Mouse (Mus musculus) adrenal gland, postnatal 10 days (tissue): Measurements from ENCODE around the gene Rasgrf2. TPM values are rescaled to one million over a fixed set of nuclear protein-coding genes. Genes with fewer than 3 reads are reported as not detected.
"Not testable (repeated sequence)": the region's sequence is repeated elsewhere in the genome, so short reads cannot be mapped to it uniquely, and the experiment has no call there.

Experiments used
- DNase-seq: peaks from one replicate; pipeline ENCODE4 v3.0.0; 2021; ENCODE audit warnings: mixed read lengths
- long read RNA-seq, 2 experiments: library from polyadenylated mRNA; stranded (forward); transcript quantifications; one replicate each; pipeline ENCODE4 v2.0.0; 2021
- total RNA-seq, 2 experiments: library from RNA; stranded (reverse); gene quantifications; 2 replicates each; pipeline ENCODE4 v1.2.3; 2021

Gene Rasgrf2
- 1 to 10 TPM; 2.2 to 2.6 TPM for total RNA-seq
- long read RNA-seq, experiment 1 = 0 reads
- long read RNA-seq, experiment 2, partial matches to known transcripts = 0 of 1 reads
- long read RNA-seq, experiment 2, other reads (novel, unspliced or antisense) = 1 of 1 reads

DNA sequence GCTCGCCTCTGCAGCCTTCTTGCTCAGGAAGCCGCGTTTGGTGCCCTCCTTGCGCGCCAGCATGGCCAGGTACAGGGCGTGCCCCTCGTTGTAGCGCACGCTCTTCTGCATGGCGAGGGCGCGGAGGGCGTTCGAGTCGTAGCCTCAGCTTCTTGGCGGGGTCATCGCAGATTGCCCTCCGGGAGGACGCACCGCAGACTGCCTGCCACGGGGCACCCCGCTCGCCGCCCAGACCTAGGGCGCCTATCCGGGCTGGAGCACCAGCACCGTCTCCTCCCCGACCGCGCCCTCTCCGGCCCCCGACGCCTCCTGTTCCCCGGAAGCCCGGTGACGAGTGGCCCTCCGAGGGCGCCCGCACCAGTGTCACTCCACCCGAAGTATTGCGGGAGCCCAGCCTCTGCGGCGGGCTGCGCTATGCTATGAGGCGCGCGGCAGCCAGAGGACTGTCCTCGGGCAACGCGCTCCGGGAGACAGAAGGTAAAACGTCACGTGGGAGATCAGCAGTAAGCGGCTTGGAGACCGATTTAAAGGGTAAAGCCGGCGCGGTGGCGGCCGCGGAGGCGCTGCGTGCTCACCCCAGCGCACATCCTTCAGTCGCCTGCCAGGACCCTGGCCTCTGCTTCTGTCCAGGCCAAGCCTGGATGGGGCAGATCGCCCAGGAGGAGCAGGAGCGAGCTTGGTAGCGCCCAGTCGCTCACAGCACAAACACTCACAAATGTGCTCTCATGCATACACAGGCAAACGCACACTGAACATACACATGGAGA is at the start of gene Rasgrf2:
Gene Rasgrf2, minus strand, starts transcription at position 273 of the 767 bp plus-strand sequence.
- peak; percentile 35 for DNase-seq

DNA sequence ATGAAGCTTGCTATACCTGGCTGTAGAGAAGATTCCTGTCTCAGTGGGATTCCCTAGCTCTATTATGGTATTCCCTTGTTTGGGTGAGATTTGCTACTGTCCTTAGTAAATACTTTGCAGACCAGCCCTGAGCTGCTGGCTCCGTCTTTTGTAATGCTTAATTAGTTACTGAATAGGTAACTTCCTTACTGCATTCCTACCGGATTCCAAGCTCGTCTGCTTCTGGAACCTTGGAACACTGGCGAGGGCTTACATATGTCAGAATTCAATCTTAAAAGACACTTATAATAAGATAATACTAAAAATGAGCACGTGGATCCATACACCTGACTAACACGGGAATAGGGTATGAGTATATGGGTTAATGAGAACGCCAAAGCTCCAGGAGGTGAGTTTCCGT is 41.2 kb upstream of the Rasgrf2 start:
- DNase-seq = not testable (repeated sequence)

DNA sequence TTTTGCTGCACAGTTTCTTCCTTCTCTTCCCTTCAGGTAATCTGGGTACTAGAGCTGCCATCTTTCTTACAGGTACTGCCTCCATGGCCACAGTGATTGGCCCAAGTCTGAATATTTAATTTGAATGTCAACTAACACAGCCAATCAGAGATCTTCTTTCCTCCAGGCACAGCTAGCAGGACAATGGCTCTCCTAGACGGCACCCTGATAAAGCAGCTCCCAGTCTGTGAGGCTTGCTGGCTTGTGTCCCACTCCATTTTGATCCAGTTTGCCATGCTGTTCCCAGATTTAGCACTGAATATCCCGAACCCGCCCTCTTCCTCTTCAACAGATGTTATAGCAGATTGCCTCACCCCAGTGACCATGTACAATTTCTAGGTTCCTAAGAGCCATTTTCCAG is 19.1 kb upstream of the Rasgrf2 start:
- no peak for DNase-seq

DNA sequence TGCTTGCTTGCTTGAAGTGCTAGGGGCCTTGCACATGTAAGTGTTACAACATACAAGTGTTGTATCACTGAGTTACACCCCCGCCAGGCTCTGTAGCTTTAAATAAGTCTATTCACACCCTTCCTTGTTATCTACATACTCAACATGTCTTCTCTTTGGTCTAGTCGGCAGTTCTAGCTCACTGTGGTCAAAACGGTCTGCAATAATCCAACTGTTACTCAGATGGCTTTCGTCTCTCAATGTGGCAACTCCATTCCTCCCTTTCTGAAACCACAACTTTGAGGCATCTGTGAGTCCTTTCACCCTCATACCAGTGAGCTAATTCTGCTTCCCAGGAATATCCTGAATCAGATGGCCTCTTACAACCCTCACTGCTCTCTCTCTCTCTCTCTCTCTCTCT is 17.4 kb upstream of the Rasgrf2 start:
- DNase-seq = no peak

DNA sequence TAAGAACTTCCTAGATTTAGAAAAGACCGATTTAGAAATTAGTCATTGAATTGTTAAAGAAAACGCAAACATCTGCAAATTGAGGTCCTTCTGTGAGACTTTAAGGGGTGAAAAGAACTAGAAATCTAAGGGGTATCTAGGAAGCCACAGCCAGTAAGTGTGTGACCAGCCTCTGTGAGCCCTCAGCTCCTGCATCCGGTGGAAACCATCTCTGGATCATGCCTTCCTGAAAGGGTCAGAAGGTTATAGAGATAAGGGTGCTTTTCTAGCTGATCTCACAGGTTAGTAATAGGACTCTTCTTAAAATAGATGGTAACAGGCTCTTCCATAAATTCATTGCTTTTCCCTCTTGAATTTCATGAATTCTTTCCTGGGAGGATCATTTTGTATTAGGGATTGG is 3.3 kb upstream of the Rasgrf2 start:
- DNase-seq = no peak

DNA sequence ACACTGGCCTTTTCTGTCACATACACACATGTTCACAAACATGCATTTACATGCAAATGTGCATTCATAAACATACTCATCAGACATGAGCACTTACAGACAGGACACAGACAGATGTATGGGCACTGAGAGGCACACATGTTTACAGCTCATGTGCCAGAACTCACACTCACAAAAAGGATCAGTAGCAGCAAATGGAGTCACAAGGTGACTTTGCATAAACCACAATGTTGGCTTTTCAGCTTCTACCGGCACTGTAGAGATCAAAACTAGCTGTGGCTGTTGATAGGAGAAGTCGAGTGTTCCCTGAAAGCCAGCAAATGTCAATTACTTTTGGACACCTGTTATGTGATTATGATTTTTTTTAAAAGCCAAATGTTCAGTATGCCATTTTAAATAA is 1.1 kb upstream of the Rasgrf2 start:
- DNase-seq = no peak

DNA sequence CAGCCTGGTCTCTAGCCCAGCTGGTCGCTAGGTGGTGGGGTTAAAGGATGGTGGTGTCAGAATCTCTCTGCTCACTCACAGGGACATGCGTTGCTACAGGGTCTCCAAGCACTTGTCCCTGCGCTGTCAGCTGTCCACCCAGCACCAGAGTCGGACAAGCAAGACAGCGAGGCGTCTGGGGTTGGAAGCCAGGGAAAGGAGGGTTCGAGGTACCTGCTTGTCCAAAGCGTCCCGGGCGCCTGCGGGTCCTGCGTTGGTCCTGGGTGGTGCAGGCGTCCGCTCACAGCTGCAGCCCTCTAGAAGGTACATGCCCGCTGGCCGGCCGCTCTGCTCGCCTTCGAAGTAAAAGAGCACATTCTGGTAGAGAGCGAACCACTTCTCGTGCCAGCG is 467 bp downstream of the Rasgrf2 start:
- DNase-seq = peak; percentile 19

DNA sequence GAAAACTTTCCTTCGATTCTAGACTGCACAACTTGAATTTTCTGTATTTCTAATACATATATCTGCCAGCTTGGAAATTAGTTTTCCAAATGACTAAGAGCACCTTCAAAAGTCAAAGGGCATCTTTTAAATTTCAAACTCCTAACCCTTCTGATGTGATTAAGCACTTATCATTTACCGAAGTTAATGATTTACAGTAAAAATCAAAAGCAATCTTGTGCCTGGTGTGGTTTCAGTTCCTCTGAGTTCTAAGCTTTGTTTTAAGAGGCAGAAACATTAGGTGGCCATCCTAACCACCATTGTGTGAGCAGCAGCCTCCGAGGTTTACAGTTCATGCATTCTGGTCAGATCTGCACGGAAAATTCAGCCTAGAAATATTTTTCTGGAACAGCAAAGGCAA is 1.6 kb downstream of the Rasgrf2 start:
- DNase-seq = no peak

DNA sequence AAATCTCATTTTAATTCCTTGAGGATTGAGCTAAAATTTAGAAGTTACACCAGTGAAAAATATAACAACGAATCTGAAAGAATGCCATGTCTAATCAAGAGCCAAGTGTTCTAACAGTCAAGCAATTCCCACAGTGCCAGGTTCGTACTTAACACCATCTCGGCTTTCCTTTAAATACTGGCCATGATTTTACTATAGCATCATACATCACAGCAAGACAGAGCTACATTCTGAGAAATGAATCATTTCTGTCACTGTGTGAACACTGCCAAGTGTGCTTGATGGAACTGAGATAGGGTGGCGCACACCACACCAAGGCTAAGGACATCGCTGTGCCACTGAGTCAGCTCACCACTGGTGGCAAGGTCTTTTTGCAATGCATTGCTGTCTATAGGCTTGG is 5.6 kb downstream of the Rasgrf2 start:
- peak; percentile 7 for DNase-seq

DNA sequence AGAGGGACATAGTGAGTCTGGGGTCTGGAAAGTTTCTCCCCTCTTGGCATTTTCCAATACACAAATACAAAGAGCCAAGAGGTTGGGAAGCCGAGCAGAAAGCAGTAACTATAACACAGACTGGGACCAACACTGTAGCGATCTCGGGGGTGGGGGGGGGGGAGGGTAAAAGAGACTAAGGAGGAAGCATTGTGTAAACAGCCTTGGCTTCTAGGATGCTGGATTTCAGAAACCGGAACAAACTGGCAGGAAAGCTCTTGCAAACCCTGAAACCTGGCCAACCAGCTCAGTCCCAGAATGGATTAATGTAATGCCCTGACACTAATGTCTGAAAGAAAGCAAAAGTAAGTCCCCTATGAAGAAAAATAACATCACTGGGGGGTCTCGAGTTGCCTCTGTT is 11.8 kb downstream of the Rasgrf2 start:
- peak; percentile 40 for DNase-seq

DNA sequence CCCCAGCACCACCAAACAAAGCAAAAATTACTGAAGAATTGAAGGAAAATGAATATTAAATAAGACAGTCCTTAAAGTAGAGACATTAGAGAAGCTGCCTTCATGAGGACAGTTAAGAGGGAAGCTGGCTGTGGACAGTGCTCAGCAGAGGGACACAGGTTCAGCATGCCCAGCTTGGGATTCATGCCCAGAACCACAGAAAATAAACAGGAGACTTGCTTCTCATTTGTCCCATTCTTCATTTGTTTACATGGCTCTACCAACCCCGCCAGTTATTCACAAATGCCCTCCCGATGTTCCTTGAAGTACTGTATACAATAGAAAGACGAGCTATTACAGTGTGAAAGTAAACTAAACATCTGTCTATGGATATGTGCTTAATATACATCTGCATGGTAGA is 17.4 kb downstream of the Rasgrf2 start:
- no peak for DNase-seq

DNA sequence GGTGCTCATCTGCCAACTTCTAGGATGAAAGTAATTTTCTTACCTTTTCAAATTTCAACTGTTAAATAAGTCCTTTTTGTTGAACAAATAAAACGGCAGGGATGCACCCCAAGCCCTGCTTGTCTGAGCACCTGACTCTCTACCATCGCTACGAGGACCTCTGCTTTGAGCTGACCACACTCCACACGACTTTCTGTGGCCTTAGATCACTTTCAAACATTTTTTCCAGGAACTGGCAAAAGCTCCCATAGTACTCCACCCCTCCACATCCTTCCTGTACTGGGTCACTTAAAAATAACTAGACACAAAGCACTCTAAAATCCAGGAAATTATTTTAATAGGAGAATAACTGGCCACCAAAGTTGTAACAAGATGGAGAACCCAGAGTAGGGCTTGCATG is 23.2 kb downstream of the Rasgrf2 start:
- no peak for DNase-seq

DNA sequence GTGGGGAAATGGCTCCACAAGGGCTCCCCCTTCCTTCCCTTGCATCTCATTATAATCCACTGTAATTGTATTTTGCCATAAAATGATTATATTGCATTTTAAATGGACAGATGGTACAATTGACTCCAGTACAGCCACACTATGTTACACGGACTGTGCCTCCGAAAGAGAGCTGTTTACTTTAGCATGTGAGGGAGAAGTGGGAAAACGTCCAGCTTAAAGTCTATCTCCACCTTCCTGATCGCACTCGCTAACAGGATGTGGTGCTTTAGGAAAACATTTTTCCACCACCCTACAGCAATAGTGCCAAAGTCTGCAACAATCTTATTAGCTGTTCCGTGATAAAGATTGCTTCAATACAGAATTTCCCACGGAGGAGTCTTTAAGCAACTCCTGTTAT is 27.2 kb downstream of the Rasgrf2 start:
- DNase-seq = no peak

DNA sequence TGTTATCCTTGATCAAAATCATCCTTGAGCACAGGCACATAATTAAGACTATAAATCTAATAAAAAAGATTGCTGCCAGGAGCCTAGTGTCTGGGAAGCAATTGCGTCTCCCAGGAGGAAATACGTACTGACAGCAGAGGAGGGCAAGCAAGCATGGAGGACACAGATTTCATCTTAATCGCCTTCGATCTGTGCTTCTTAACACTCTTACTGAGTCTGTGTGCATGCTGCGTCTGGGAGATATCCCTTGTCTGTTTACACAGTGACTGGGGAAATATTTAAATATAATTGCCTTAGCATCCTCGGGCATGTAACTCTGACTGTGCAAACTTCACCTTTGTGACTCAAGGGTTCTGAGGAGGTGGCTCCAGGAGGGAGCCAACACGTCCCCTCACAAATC is 33.0 kb downstream of the Rasgrf2 start:
- DNase-seq = no peak

DNA sequence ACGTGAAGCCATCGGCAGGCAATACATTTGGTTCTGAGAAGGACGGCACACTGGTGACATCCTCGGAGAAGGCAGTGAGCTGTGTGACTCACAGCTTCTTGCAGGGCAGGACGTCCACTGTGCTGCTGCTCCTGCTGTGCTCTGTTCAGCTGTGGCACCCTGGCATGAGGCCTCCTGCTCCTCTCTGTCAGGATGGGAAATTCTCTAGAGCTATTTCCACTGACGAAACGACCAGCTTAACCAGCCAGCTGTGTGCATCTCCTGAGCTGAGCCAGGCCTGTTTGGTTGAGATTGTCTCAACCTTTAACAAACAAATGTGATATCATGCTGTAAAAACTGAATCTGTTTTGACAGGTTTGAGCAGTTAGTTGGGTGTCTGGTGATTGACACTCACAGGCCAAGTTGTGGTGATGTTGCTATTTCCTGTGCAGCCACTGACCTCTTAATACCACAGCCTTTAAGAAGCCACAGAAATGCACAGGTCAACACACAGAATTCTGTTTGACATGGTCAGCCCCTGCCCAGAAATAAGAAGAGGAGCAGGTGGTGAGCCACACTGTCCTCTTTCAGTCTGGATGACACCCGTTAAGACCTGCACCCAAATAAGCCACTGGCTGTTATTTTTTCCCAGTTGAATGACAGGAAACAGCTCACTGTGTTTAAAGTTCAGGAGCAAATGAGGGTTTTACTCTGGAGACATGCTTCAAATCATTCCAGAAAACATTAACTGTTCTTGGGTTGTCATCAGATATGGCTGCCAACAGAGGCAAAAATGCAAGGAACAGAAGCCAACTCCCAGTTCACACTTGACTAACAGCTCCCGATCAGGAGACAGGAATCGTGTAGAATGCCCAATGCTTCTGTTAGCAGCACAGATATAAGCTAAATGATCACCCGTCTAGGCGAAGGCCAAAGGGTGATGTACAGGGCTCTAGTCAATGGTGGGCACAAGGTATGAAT is 36.0 kb downstream of the Rasgrf2 start:
- DNase-seq = peak; percentile 35

DNA sequence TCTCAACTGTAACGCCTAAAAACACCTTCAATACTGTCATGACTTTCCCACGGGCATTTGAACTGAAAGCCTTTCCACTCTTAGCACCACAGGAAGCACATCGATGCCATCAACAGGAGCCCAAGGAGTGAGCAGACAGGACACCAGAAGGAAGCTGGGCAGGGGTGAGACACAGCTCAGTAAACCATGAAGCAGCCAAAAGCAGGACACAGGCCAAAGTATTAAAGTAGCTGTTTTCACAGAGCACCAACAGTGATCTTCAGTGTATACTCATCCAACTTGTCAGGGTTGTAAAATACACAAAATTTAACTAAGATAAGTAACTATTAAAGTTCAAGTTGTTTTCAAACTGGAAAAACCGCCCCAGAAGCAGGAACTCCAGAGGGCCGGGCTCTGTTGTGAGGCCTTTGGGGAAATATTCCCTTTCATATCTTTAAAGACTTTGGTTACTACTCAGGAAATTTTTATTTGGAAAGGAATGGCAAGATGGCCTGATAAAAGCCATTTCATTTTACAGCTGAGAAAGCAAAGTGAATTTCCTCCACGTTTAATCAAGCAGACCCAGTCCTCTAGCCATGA is 37.7 kb downstream of the Rasgrf2 start:
- DNase-seq = no peak

DNA sequence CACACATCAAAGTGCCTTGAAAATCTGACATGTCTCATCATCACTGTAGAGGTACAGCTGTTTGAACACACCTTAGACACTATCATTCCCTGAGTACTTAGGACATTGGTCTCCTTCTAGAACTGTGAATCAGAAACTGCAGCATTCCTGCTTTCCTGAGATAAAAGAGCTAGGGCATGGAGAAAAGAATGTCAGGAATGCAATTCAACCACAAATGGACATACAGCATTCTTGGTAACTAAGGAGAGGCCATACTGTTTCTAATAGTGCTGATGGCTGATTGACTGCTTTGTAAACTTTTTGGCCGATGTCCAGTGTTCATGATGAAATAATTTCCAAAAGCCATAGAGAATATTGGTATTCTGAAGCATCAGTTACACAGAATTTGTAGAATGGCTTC is 58.3 kb downstream of the Rasgrf2 start:
- no peak for DNase-seq

DNA sequence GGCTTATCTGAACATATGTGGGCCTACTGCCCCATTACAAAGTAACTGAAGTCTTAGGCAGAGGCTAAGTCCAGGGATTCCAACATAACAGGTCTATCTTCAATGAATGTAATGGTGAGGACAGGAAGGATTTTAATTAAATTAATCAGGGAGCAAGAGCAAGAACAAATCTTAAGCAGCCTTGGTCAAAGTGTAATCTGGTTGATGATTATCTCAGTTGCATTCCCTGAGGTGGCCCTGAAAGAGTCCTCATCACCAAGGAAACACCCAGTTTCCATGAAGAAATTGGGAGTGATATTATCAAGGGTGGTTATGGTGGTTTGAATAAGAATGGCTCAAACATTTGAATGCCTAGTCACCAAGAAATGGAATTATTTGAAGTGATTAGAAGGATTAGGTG is 62.8 kb downstream of the Rasgrf2 start:
- no peak for DNase-seq

DNA sequence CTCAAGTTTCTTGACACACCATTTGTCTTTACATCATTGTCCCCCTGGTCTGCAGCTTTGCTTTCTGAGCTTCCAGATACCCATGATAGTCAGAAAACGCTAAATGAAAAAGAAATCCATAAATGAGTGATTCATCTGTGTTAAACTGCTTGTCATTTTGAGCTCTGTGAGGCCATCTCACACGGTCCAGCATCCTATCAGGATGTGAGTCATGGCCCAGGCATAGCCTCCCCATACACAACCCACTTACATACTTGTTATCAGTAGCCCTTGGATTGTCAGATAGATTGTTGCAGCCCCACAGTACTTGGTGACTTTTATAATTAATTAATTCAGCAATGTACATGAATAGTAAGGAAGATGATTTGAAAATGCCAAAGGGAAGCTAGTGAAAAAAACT is 63.6 kb downstream of the Rasgrf2 start:
- DNase-seq = no peak

DNA sequence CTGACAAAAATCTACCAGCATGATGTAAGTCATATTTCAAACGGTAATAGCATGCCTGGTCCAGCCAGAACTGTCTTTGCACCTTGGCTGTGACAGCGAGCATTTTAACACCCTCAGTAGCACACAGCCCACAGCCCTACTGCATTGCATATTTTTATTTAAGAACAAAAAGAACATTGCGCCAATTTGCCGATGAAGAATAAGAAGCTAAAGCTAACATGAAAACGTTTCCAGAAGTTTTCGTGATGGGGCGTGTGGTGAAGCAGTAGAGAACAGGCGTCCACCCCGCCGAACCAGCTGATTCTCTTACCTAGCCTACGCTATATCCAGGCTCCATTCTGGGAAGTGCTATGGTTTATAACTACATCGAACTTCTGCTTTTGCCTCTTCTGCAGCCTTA is 77.7 kb downstream of the Rasgrf2 start:
- DNase-seq = no peak

DNA sequence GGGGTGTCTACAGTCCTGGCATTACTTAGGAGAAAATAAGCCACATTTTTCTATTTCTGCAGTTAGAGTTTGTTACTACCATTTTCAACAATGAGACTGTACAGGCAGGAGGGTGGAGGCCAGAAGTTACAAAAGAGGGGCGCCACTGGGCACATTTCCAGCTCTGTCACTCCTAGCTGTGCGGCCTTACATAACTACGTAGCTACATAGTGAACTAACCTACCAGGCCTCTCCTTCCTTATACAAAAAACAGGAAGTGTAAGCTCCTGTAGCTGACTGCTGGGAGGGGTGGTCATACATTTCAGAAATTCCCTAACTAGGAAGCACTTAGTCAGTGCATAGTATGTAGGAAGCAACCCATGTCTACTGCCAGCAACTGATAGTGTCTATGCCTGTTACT is 78.5 kb downstream of the Rasgrf2 start:
- DNase-seq = no peak

DNA sequence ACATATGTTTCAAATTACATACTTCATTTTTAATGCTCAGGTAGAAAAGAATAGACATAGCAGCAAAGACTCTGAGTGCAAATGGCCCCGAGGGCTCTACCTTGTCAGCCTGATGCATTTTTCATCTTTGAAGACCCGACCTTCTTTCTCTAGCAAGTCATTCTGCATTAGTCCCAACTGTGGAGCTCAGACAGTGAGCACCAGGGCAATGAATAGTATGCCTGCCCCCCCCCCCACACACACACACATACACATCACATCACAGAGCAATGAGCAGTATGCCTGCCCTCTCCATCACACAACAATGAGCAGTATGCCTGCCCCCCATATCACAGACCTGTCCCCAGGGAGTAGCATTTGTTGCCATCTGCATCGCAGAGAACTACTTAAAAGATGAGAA is 80.2 kb downstream of the Rasgrf2 start:
- DNase-seq = no peak
